Mouse (Mus musculus) heart, embryonic 14.5 days (tissue): Measurements from ENCODE around the gene Macrod2. TPM values are rescaled to one million over a fixed set of nuclear protein-coding genes. Genes with fewer than 3 reads are reported as not detected.
A peak's percentile ranks its signal among the peaks of the same experiment; 100 is the strongest.

ENCODE experiments used
- ATAC-seq: fragments of 200-750 bp; cut with Nextera tagmentation; 2 replicates; pipeline ENCODE4 v1.8.0; 2017; ENCODE audit warnings: low read depth, moderate TSS enrichment; ENCODE audit not compliant: insufficient number of reproducible peaks, insufficient read depth, low FRiP score
- H3K27ac ChIP-seq, 2 experiments: fragments of 200-500 bp in 1 of 2; fragments of 300-500 bp in 1 of 2; sonication (generic) in 1 of 2; replicated peaks in 1 of 2; 2 replicates each; pipeline ENCODE4 v1.5.1; 2012 to 2014; ENCODE audit warnings: low read depth in 2 of 2, low read length in 2 of 2, control low read depth in 1 of 2, mild to moderate bottlenecking in 1 of 2, mixed read lengths in 1 of 2; ENCODE audit not compliant: control insufficient read depth in 1 of 2, insufficient read depth in 1 of 2
- H3K27me3 ChIP-seq: fragments of 300-500 bp; sonication (generic); 2 replicates; pipeline ENCODE4 v1.6.1; 2014; ENCODE audit warnings: mild to moderate bottlenecking, low read length, control low read depth; ENCODE audit not compliant: control insufficient read depth, insufficient read depth
- H3K36me3 ChIP-seq: fragments of 300-500 bp; sonication (generic); 2 replicates; pipeline ENCODE4 v1.6.1; 2014; ENCODE audit warnings: mild to moderate bottlenecking, control low read depth, low read length, mixed read lengths; ENCODE audit not compliant: control insufficient read depth, insufficient read depth
- H3K4me1 ChIP-seq, 2 experiments: fragments of 200-500 bp in 1 of 2; fragments of 300-500 bp in 1 of 2; sonication (generic) in 1 of 2; 2 replicates each; pipeline ENCODE4 v1.6.1; 2012 to 2014; ENCODE audit warnings: low read length in 2 of 2, control low read depth in 1 of 2, mixed read lengths in 1 of 2; ENCODE audit not compliant: control insufficient read depth in 2 of 2, insufficient read depth in 2 of 2
- H3K4me2 ChIP-seq: fragments of 300-500 bp; sonication (generic); 2 replicates; pipeline ENCODE4 v1.6.1; 2014; ENCODE audit warnings: mild to moderate bottlenecking, low read length
- H3K4me3 ChIP-seq, 2 experiments: fragments of 200-500 bp in 1 of 2; fragments of 300-500 bp in 1 of 2; sonication (generic) in 1 of 2; 2 replicates each; pipeline ENCODE4 v1.5.1; 2012 to 2014; ENCODE audit warnings: low read length in 2 of 2, mild to moderate bottlenecking in 2 of 2, control low read depth in 1 of 2, low read depth in 1 of 2, moderate library complexity in 1 of 2; ENCODE audit not compliant: control insufficient read depth in 1 of 2, insufficient read depth in 1 of 2
- H3K9ac ChIP-seq: fragments of 300-500 bp; sonication (generic); 2 replicates; pipeline ENCODE4 v1.6.1; 2014; ENCODE audit warnings: mild to moderate bottlenecking, low read length
- H3K9me3 ChIP-seq: fragments of 300-500 bp; sonication (generic); 2 replicates; pipeline ENCODE4 v1.6.1; 2016; ENCODE audit warnings: low read length, control low read depth; ENCODE audit not compliant: control insufficient read depth
- WGBS: fragments of 180-500 bp; shearing (Covaris S2); extraction: QIAGEN DNeasy Blood & Tissue Kit; methylation state at CpG from one replicate; pipeline ENCODE4 v1.1.7; 2014; 5-methylcytosine and 5-hydroxymethylcytosine counted together
- polyA plus RNA-seq: library from polyadenylated mRNA; unstranded; fragments of >200 nt; fragmentation: Nextera tagmentation; extraction: Ambion mirVana; gene quantifications from 2 replicates; pipeline ENCODE4 v1.2.1, GENCODE M21; 2014

The Macrod2 gene
- polyA plus RNA-seq, 1 experiment from 2014 or later = 21.3 TPM

GRCm38 (mm10) chr2:141279130-141279698, 884.1 kb downstream of the Macrod2 start:
- no peak overlapping the region for H3K27ac ChIP-seq
- ATAC-seq = 0 out of 2 replicates have a peak, but pooled peaks have one; percentile 35
- H3K36me3 ChIP-seq = no peaks in the 10 kb centered on the region
- H3K4me2 ChIP-seq = no peak overlapping the region
- no peaks in the 10 kb centered on the region for H3K9me3 ChIP-seq
- H3K4me1 ChIP-seq = no peaks in the 10 kb centered on the region; a peak in 1 of 4 replicates
- WGBS = 18% methylated on average over 5 of the region's 5 CpGs
- H3K27me3 ChIP-seq = no peaks in the 10 kb centered on the region
- H3K9ac ChIP-seq = no peak overlapping the region
- H3K4me3 ChIP-seq = no peak overlapping the region

- H3K9ac ChIP-seq = no peak overlapping the region
- 78% methylated on average over 1 of the region's 1 CpGs for WGBS
- no peaks in the 10 kb centered on the region for H3K9me3 ChIP-seq
- no peaks in the 10 kb centered on the region for H3K36me3 ChIP-seq
- no peak overlapping the region for H3K27ac ChIP-seq
- H3K27me3 ChIP-seq = no peaks in the 10 kb centered on the region
- ATAC-seq = no peak
- H3K4me3 ChIP-seq = no peak overlapping the region
- no peaks in the 10 kb centered on the region; a peak in 1 of 4 replicates for H3K4me1 ChIP-seq
- H3K4me2 ChIP-seq = no peak overlapping the region
These were observed 885.7 kb downstream of the Macrod2 start for GRCm38 (mm10) chr2:141280817-141281216.

- 48% methylated on average over 7 of the region's 7 CpGs for WGBS
- H3K27me3 ChIP-seq = no peaks in the 10 kb centered on the region
- no peak overlapping the region for H3K9ac ChIP-seq
- no peak overlapping the region for H3K4me2 ChIP-seq
- no peaks in the 10 kb centered on the region for H3K36me3 ChIP-seq
- H3K4me3 ChIP-seq = no peak overlapping the region
- H3K4me1 ChIP-seq = peaks cover 0 to 9% of the 10 kb centered on the region in 2 experiments; a peak in 3 of 4 replicates
- no peak for ATAC-seq
- H3K27ac ChIP-seq = no peak overlapping the region
- H3K9me3 ChIP-seq = no peaks in the 10 kb centered on the region
These were observed 891.1 kb downstream of the Macrod2 start for GRCm38 (mm10) chr2:141286110-141286747.

- WGBS = 54% methylated on average over 7 of the region's 7 CpGs
- no peak overlapping the region for H3K9ac ChIP-seq
- 0 out of 4 replicates have a peak overlapping the region, but pooled peaks of 1 of the 2 experiments have one; percentile 3 for H3K27ac ChIP-seq
- peaks cover 0 to 9% of the 10 kb centered on the region in 2 experiments; a peak in 3 of 4 replicates for H3K4me1 ChIP-seq
- ATAC-seq = peak; percentile 71; the same call in 1 of the 2 replicates
- H3K4me2 ChIP-seq = peak overlapping the region; percentile 23; the same call in 1 of the 2 replicates
- H3K4me3 ChIP-seq = no peak overlapping the region
- no peaks in the 10 kb centered on the region for H3K27me3 ChIP-seq
- H3K36me3 ChIP-seq = no peaks in the 10 kb centered on the region
- no peaks in the 10 kb centered on the region for H3K9me3 ChIP-seq
These were observed 893.4 kb downstream of the Macrod2 start for GRCm38 (mm10) chr2:141288494-141288893.

- Histone ChIP-seq H3K27ac (0 out of 4 replicates have a peak overlapping the region, but pooled peaks of 1 of the 2 experiments have one; percentile 3), H3K27me3 (no peaks in the 10 kb centered on the region), H3K36me3 (no peaks in the 10 kb centered on the region), H3K4me3 (no peak overlapping the region), H3K9me3 (no peaks in the 10 kb centered on the region), H3K9ac (no peak overlapping the region), H3K4me2 (no peak overlapping the region), H3K4me1 (peaks cover 0 to 9% of the 10 kb centered on the region in 2 experiments; a peak in 3 of 4 replicates)
- WGBS = 42% methylated on average over 2 of the region's 2 CpGs
- no peak for ATAC-seq
These were observed 894.1 kb downstream of the Macrod2 start for GRCm38 (mm10) chr2:141289059-141289713.

GRCm38 (mm10) chr2:141292847-141293246, 897.7 kb downstream of the Macrod2 start:
- Histone ChIP-seq H3K36me3 (no peaks in the 10 kb centered on the region), H3K27me3 (no peaks in the 10 kb centered on the region), H3K4me2 (no peak overlapping the region), H3K9ac (no peak overlapping the region), H3K9me3 (no peaks in the 10 kb centered on the region), H3K27ac (no peak overlapping the region), H3K4me3 (no peak overlapping the region), H3K4me1 (peaks cover 0 to 4% of the 10 kb centered on the region in 2 experiments; a peak in 2 of 4 replicates)
- WGBS = 30% methylated on average over 3 of the region's 3 CpGs
- ATAC-seq = no peak

GRCm38 (mm10) chr2:141299168-141299567, 904.1 kb downstream of the Macrod2 start:
- Histone ChIP-seq H3K9ac (no peak overlapping the region), H3K4me2 (no peak overlapping the region), H3K4me3 (no peak overlapping the region), H3K36me3 (no peaks in the 10 kb centered on the region), H3K4me1 (no peaks in the 10 kb centered on the region), H3K9me3 (no peaks in the 10 kb centered on the region), H3K27me3 (no peaks in the 10 kb centered on the region), H3K27ac (no peak overlapping the region)
- no peak for ATAC-seq
- WGBS = 59% methylated on average over 6 of the region's 6 CpGs
